Mouse (Mus musculus) hindbrain, embryonic 15.5 days (tissue): Measurements from ENCODE around the gene Gm572. TPM values are rescaled to one million over a fixed set of nuclear protein-coding genes. Genes with fewer than 3 reads are reported as not detected.

Experiments used
- ATAC-seq: fragments of 200-750 bp; cut with Nextera tagmentation; 2 replicates; pipeline ENCODE4 v1.8.0; 2017; ENCODE audit warnings: low read depth, moderate number of reproducible peaks, moderate TSS enrichment; ENCODE audit not compliant: low FRiP score
- H3K27ac ChIP-seq: fragments of 300-500 bp; sonication (generic); replicated peaks from 2 replicates; pipeline ENCODE4 v1.5.1; 2015; ENCODE audit warnings: mild to moderate bottlenecking, inconsistent platforms
- H3K27me3 ChIP-seq: fragments of 300-500 bp; sonication (generic); 2 replicates; pipeline ENCODE4 v1.6.1; 2015; ENCODE audit warnings: control low read depth, inconsistent platforms
- H3K36me3 ChIP-seq: fragments of 300-500 bp; sonication (generic); 2 replicates; pipeline ENCODE4 v1.6.1; 2015; ENCODE audit warnings: control low read depth, inconsistent platforms
- H3K4me1 ChIP-seq: fragments of 300-500 bp; sonication (generic); replicated peaks from 2 replicates; pipeline ENCODE4 v1.6.1; 2015; ENCODE audit warnings: control low read depth, inconsistent platforms
- H3K4me2 ChIP-seq: fragments of 300-500 bp; sonication (generic); 2 replicates; pipeline ENCODE4 v1.6.1; 2015; ENCODE audit warnings: moderate library complexity, mild to moderate bottlenecking, inconsistent platforms
- H3K4me3 ChIP-seq: fragments of 300-500 bp; sonication (generic); 2 replicates; pipeline ENCODE4 v1.5.1; 2015; ENCODE audit warnings: mild to moderate bottlenecking, inconsistent platforms
- H3K9ac ChIP-seq: fragments of 300-500 bp; sonication (generic); 2 replicates; pipeline ENCODE4 v1.6.1; 2015; ENCODE audit warnings: inconsistent platforms
- H3K9me3 ChIP-seq: fragments of 300-500 bp; sonication (generic); 2 replicates; pipeline ENCODE4 v1.6.1; 2016; ENCODE audit warnings: control low read depth, inconsistent platforms
- WGBS: fragments of 180-500 bp; shearing (Covaris S2); methylation state at CpG from one replicate; pipeline ENCODE4 v1.1.7; 2015; 5-methylcytosine and 5-hydroxymethylcytosine counted together
- polyA plus RNA-seq: library from polyadenylated mRNA; unstranded; fragments of >200 nt; fragmentation: Nextera tagmentation; extraction: Ambion mirVana; gene quantifications from 2 replicates; pipeline ENCODE4 v1.2.1, GENCODE M21; 2015

The Gm572 gene
- polyA plus RNA-seq, 1 experiment from 2014 or later, result not detected

GRCm38 (mm10) chr4:148676188-148676960 is 33.3 kb downstream of the Gm572 start:
- no peak overlapping the region for H3K27ac ChIP-seq
- WGBS, result 41% methylated on average over 16 of the region's 16 CpGs
- no peaks in the 10 kb centered on the region for H3K36me3 ChIP-seq
- H3K4me2 ChIP-seq, result no peak overlapping the region
- H3K9me3 ChIP-seq, result no peaks in the 10 kb centered on the region
- no peaks in the 10 kb centered on the region for H3K27me3 ChIP-seq
- H3K4me1 ChIP-seq, result peaks cover 16% of the 10 kb centered on the region
- no peak for ATAC-seq
- H3K4me3 ChIP-seq, result no peak overlapping the region
- no peak overlapping the region for H3K9ac ChIP-seq

- Histone ChIP-seq H3K4me1 (peaks cover 17% of the 10 kb centered on the region), H3K36me3 (no peaks in the 10 kb centered on the region), H3K9me3 (no peaks in the 10 kb centered on the region), H3K27me3 (no peaks in the 10 kb centered on the region), H3K4me2 (no peak overlapping the region), H3K9ac (no peak overlapping the region), H3K27ac (no peak overlapping the region), H3K4me3 (no peak overlapping the region)
- 36% methylated on average over 20 of the region's 20 CpGs for WGBS
- 0 out of 2 replicates have a peak, but pooled peaks have one; percentile 55 for ATAC-seq
Observed at GRCm38 (mm10) chr4:148676961-148677637, 34.0 kb downstream of the Gm572 start.

GRCm38 (mm10) chr4:148678105-148678504 is 35.0 kb downstream of the Gm572 start:
- H3K9me3 ChIP-seq, result no peaks in the 10 kb centered on the region
- no peak overlapping the region for H3K9ac ChIP-seq
- 89% methylated on average over 7 of the region's 7 CpGs for WGBS
- no peaks in the 10 kb centered on the region for H3K36me3 ChIP-seq
- H3K4me3 ChIP-seq, result no peak overlapping the region
- peaks cover 17% of the 10 kb centered on the region for H3K4me1 ChIP-seq
- H3K27ac ChIP-seq, result no peak overlapping the region
- ATAC-seq, result no peak
- no peaks in the 10 kb centered on the region for H3K27me3 ChIP-seq
- H3K4me2 ChIP-seq, result no peak overlapping the region

GRCm38 (mm10) chr4:148680505-148681067 is 37.5 kb downstream of the Gm572 start:
- Histone ChIP-seq H3K27ac (no peak overlapping the region), H3K9ac (no peak overlapping the region), H3K36me3 (no peaks in the 10 kb centered on the region), H3K4me3 (no peak overlapping the region), H3K4me1 (peaks cover 17% of the 10 kb centered on the region), H3K4me2 (no peak overlapping the region), H3K27me3 (peaks cover 4% of the 10 kb centered on the region; the same call in 1 of the 2 replicates), H3K9me3 (no peaks in the 10 kb centered on the region)
- no peak for ATAC-seq
- 69% methylated on average over 1 of the region's 1 CpGs for WGBS

GRCm38 (mm10) chr4:148681429-148681828 is 38.3 kb downstream of the Gm572 start:
- no peak overlapping the region for H3K27ac ChIP-seq
- ATAC-seq, result no peak
- no peak overlapping the region for H3K4me3 ChIP-seq
- H3K4me2 ChIP-seq, result no peak overlapping the region
- no peaks in the 10 kb centered on the region for H3K9me3 ChIP-seq
- WGBS, result 17% methylated on average over 8 of the region's 8 CpGs
- H3K27me3 ChIP-seq, result peaks cover 6% of the 10 kb centered on the region; the same call in 1 of the 2 replicates
- H3K36me3 ChIP-seq, result no peaks in the 10 kb centered on the region
- no peak overlapping the region for H3K9ac ChIP-seq
- H3K4me1 ChIP-seq, result peaks cover 12% of the 10 kb centered on the region

- 87% methylated on average over 4 of the region's 4 CpGs for WGBS
- H3K27me3 ChIP-seq, result peaks cover 6% of the 10 kb centered on the region; the same call in 1 of the 2 replicates
- H3K9ac ChIP-seq, result no peak overlapping the region
- peaks cover 2% of the 10 kb centered on the region; the same call in 1 of the 2 replicates for H3K4me1 ChIP-seq
- H3K36me3 ChIP-seq, result no peaks in the 10 kb centered on the region
- no peaks in the 10 kb centered on the region for H3K9me3 ChIP-seq
- H3K27ac ChIP-seq, result no peak overlapping the region
- H3K4me2 ChIP-seq, result no peak overlapping the region
- no peak overlapping the region for H3K4me3 ChIP-seq
- ATAC-seq, result no peak
Observed at GRCm38 (mm10) chr4:148682961-148683360, 39.8 kb downstream of the Gm572 start.

- 80% methylated on average over 13 of the region's 13 CpGs for WGBS
- ATAC-seq, result no peak
- peaks cover 6% of the 10 kb centered on the region; the same call in 1 of the 2 replicates for H3K27me3 ChIP-seq
Observed at GRCm38 (mm10) chr4:148683539-148683938, 40.4 kb downstream of the Gm572 start.

GRCm38 (mm10) chr4:148686491-148686941 is 43.4 kb downstream of the Gm572 start:
- H3K27ac ChIP-seq, result no peak overlapping the region
- no peaks in the 10 kb centered on the region; the same call in 1 of the 2 replicates for H3K4me1 ChIP-seq
- ATAC-seq, result no peak
- H3K4me3 ChIP-seq, result no peak overlapping the region
- peaks cover 6% of the 10 kb centered on the region; the same call in 1 of the 2 replicates for H3K27me3 ChIP-seq
- no peaks in the 10 kb centered on the region for H3K9me3 ChIP-seq
- no peaks in the 10 kb centered on the region for H3K36me3 ChIP-seq
- no peak overlapping the region for H3K9ac ChIP-seq
- 37% methylated on average over 14 of the region's 14 CpGs for WGBS
- H3K4me2 ChIP-seq, result no peak overlapping the region

More at GRCm38 (mm10) chr4:148683539-148683938, 40.4 kb downstream of the Gm572 start:
- Histone ChIP-seq H3K36me3 (no peaks in the 10 kb centered on the region), H3K9me3 (no peaks in the 10 kb centered on the region), H3K4me1 (peaks cover 2% of the 10 kb centered on the region; the same call in 1 of the 2 replicates), H3K4me3 (no peak overlapping the region), H3K4me2 (no peak overlapping the region), H3K9ac (no peak overlapping the region), H3K27ac (no peak overlapping the region)

GRCm38 (mm10) chr4:148688091-148688490 is 45.0 kb downstream of the Gm572 start:
- H3K27me3 ChIP-seq, result peaks cover 6% of the 10 kb centered on the region; the same call in 1 of the 2 replicates
- H3K4me3 ChIP-seq, result no peak overlapping the region
- no peak overlapping the region for H3K27ac ChIP-seq
- no peak overlapping the region for H3K4me2 ChIP-seq
- H3K9ac ChIP-seq, result no peak overlapping the region
- ATAC-seq, result no peak
- 70% methylated on average over 2 of the region's 2 CpGs for WGBS
- no peaks in the 10 kb centered on the region; the same call in 1 of the 2 replicates for H3K4me1 ChIP-seq
- no peaks in the 10 kb centered on the region for H3K9me3 ChIP-seq
- H3K36me3 ChIP-seq, result no peaks in the 10 kb centered on the region

GRCm38 (mm10) chr4:148691185-148691584 is 48.1 kb downstream of the Gm572 start:
- no peaks in the 10 kb centered on the region for H3K27me3 ChIP-seq
- no peak overlapping the region for H3K4me2 ChIP-seq
- no peaks in the 10 kb centered on the region for H3K36me3 ChIP-seq
- no peak overlapping the region for H3K27ac ChIP-seq
- 76% methylated on average over 4 of the region's 4 CpGs for WGBS
- no peaks in the 10 kb centered on the region; the same call in 1 of the 2 replicates for H3K4me1 ChIP-seq
- no peak overlapping the region for H3K9ac ChIP-seq
- no peaks in the 10 kb centered on the region for H3K9me3 ChIP-seq
- no peak for ATAC-seq
- H3K4me3 ChIP-seq, result no peak overlapping the region

GRCm38 (mm10) chr4:148693417-148693959 is 50.4 kb downstream of the Gm572 start:
- Histone ChIP-seq H3K36me3 (no peaks in the 10 kb centered on the region), H3K4me3 (no peak overlapping the region), H3K9me3 (no peaks in the 10 kb centered on the region), H3K4me2 (no peak overlapping the region), H3K27ac (no peak overlapping the region), H3K27me3 (no peaks in the 10 kb centered on the region), H3K9ac (no peak overlapping the region), H3K4me1 (no peaks in the 10 kb centered on the region)
- ATAC-seq, result no peak
- 91% methylated on average over 7 of the region's 7 CpGs for WGBS
